11 mouse cellular contexts compared by ENCODE assay signal in the genomic region with DNA sequence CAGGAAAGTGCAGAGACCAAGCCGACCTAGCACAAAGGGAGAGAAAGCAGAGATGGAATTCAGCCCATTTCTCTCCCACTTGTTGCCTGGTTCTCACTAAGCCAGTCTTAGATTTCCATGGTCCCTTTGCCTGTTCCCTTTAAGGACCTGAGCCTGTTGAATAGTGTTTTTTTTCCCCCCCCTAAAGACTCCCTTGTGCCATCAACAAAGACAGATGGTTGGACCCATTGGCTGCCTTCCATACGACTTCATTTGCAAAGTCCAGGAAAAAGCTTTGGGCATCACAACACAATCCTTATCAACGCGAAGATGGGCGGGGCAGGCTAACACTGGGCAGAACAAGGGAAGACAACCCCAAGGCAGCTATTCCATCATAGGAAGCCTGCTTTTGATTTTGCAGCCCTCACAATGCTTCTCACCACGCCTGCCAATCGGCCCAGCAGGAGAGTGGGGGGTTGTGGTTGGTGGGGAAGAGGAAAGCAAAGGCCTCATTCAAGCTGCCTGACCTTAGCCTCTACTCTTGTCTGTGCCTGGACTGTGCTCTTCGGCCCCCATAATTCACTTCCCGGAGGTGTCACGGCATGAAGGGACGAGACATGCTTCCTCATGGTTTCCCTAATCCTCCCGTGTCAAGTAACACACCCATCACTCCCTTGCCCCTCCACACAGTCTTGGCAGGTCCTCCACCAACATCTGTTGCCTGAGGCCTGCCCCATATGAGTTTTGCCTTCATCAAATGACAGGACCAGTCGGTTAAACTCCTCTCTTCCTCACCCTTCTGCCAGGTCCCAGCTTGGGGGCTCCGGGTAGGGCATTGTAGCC. TPM values are rescaled to one million over a fixed set of nuclear protein-coding genes. Genes with fewer than 3 reads are reported as not detected.
DNase-seq lines count a peak whose midpoint lies in the region; ATAC-seq and TF ChIP-seq lines count a peak whose summit lies in the region.
"Had no signal": no experiment of that assay in that cellular context is flagged by ENCODE, and none has a peak within 500 bp of the region (broad histone marks: within the 10 kb centered on the region; RNA-seq: fewer than 3 reads in every experiment).

No protein-coding gene starts in this region.

- no peak for TF ChIP-seq CTCF in gastrocnemius, adult 2 months (IDR thresholded peaks at IDR 0.05)
- TF ChIP-seq CTCF in brain, embryonic 14.5 days (IDR thresholded peaks at IDR 0.05; ENCODE audit: borderline replicate concordance, extremely low read depth, insufficient read depth, insufficient read length), result no peak
- no peak for TF ChIP-seq CTCF in layer of hippocampus, adult 2 months (conservative IDR thresholded peaks at IDR 0.05)
- TF ChIP-seq CTCF in thymus, adult 2 months (IDR thresholded peaks at IDR 0.05; ENCODE audit: borderline replicate concordance, control insufficient read depth, extremely low read depth, insufficient read depth, low read length, poor library complexity), result no peak

- ATAC-seq in hindbrain, embryonic 11.5 days (ENCODE audit: low FRiP score), result peak; percentile 83
- ATAC-seq in midbrain, embryonic 16.5 days, result peak; percentile 83

- H3K27ac ChIP-seq in gastrocnemius, adult 2 months, result no peak overlapping the region
- peak overlapping the region; percentile 24; the same call in 1 of the 2 replicates for H3K27ac ChIP-seq in hindbrain, embryonic 11.5 days (ENCODE audit: low read depth, low read length)
- H3K27ac ChIP-seq in midbrain, embryonic 16.5 days (ENCODE audit: low read length), result 0 out of 2 replicates have a peak overlapping the region, but pooled peaks have one; percentile 23
- no peak overlapping the region for H3K27ac ChIP-seq in layer of hippocampus, adult 2 months
- H3K27ac ChIP-seq in thymus, adult 2 months (ENCODE audit: control insufficient read depth, insufficient read depth, low read length), result no peak overlapping the region
- H3K27ac ChIP-seq: embryonic facial prominence, embryonic 12.5 days had no signal

- H3K27me3 ChIP-seq in hindbrain, embryonic 11.5 days (ENCODE audit: control insufficient read depth, insufficient read depth, low read length), result no peaks in the 10 kb centered on the region
- H3K27me3 ChIP-seq in midbrain, embryonic 16.5 days (ENCODE audit: control insufficient read depth, insufficient read depth, low read depth, low read length), result no peaks in the 10 kb centered on the region
- H3K27me3 ChIP-seq in thymus, adult 2 months (ENCODE audit: control insufficient read depth, insufficient read depth, low read length), result no peaks in the 10 kb centered on the region
- H3K27me3 ChIP-seq: embryonic facial prominence, embryonic 12.5 days had no signal

- H3K4me2 ChIP-seq in hindbrain, embryonic 11.5 days (replicated peaks; ENCODE audit: low read depth, low read length), result no peak overlapping the region
- H3K4me2 ChIP-seq in midbrain, embryonic 16.5 days (ENCODE audit: low read length), result no peak overlapping the region
- H3K4me2 ChIP-seq: embryonic facial prominence, embryonic 12.5 days had no signal

- H3K4me1 ChIP-seq in hindbrain, embryonic 11.5 days (replicated peaks; ENCODE audit: control insufficient read depth, insufficient read depth, low read length), result peaks cover 3% of the 10 kb centered on the region; the same call in 1 of the 2 replicates
- no peaks in the 10 kb centered on the region for H3K4me1 ChIP-seq in midbrain, embryonic 16.5 days (ENCODE audit: control insufficient read depth, insufficient read depth, low read length)
- no peaks in the 10 kb centered on the region for H3K4me1 ChIP-seq in thymus, adult 2 months (replicated peaks; ENCODE audit: control insufficient read depth, insufficient read depth, low read length)

- intact Hi-C loops in gastrocnemius, adult 2 months (cut with DNase I), result no loop called here

- no peak for TF ChIP-seq POLR2A in brain, embryonic 14.5 days (IDR thresholded peaks at IDR 0.05; ENCODE audit: borderline replicate concordance, extremely low read depth, insufficient read depth, insufficient read length, poor library complexity, severe bottlenecking)
- TF ChIP-seq POLR2A in thymus, adult 2 months (IDR thresholded peaks at IDR 0.05; ENCODE audit: control insufficient read depth, extremely low read depth, insufficient read depth, low read length, poor library complexity), result no peak

- H3K36me3 ChIP-seq in hindbrain, embryonic 11.5 days (ENCODE audit: control insufficient read depth, insufficient read depth, low read length), result no peaks in the 10 kb centered on the region
- H3K36me3 ChIP-seq in midbrain, embryonic 16.5 days (ENCODE audit: control insufficient read depth, insufficient read depth, low read length), result no peaks in the 10 kb centered on the region
- H3K36me3 ChIP-seq in thymus, adult 2 months (ENCODE audit: control insufficient read depth, insufficient read depth, low read length), result no peaks in the 10 kb centered on the region
- H3K36me3 ChIP-seq: embryonic facial prominence, embryonic 12.5 days had no signal

- H3K4me3 ChIP-seq in gastrocnemius, adult 2 months, result no peak overlapping the region
- H3K4me3 ChIP-seq in hindbrain, embryonic 11.5 days (ENCODE audit: low read depth, low read length), result no peak overlapping the region
- no peak overlapping the region for H3K4me3 ChIP-seq in midbrain, embryonic 16.5 days (ENCODE audit: low read depth, low read length)
- H3K4me3 ChIP-seq in layer of hippocampus, adult 2 months, result no peak overlapping the region
- H3K4me3 ChIP-seq in thymus, adult 2 months (ENCODE audit: control insufficient read depth, insufficient read depth, low read length), result no peak overlapping the region
- H3K4me3 ChIP-seq: embryonic facial prominence, embryonic 12.5 days had no signal

- WGBS in hindbrain, embryonic 11.5 days, result 20% methylated on average over 14 of the region's 14 CpGs
- WGBS in midbrain, embryonic 16.5 days, result 39% methylated on average over 14 of the region's 14 CpGs
- WGBS in thymus, adult 2 months, result 78% methylated on average over 14 of the region's 14 CpGs

- no peak overlapping the region for H3K9ac ChIP-seq in hindbrain, embryonic 11.5 days (ENCODE audit: low read depth, low read length)
- H3K9ac ChIP-seq in midbrain, embryonic 16.5 days (ENCODE audit: low read depth, low read length), result no peak overlapping the region
- H3K9ac ChIP-seq: embryonic facial prominence, embryonic 12.5 days had no signal

- DNase-seq in gastrocnemius, adult 2 months, result peak; percentile 24
- no peak for DNase-seq in gastrocnemius, adult 8-10 months (ENCODE audit: low spot score in 2 of 2)
- peak; percentile 96 for DNase-seq in brain, embryonic 14.5 days (ENCODE audit: low read depth)
- DNase-seq in hindbrain, embryonic 11.5 days (ENCODE audit: low spot score), result peak; percentile 57
- no peak for DNase-seq in urinary bladder, adult 18-20 months (ENCODE audit: low spot score in 2 of 2)
- no peak for DNase-seq in layer of hippocampus, adult 2 months (ENCODE audit: low spot score in 2 of 2)
- DNase-seq in thymus, adult 2 months, result no peak
- DNase-seq: gastrocnemius, postnatal 36 days had no signal

- H3K9me3 ChIP-seq in hindbrain, embryonic 11.5 days (ENCODE audit: control insufficient read depth, low read length), result no peaks in the 10 kb centered on the region
- no peaks in the 10 kb centered on the region for H3K9me3 ChIP-seq in midbrain, embryonic 16.5 days (replicated peaks; ENCODE audit: control insufficient read depth, low read length, poor library complexity, severe bottlenecking)
- H3K9me3 ChIP-seq: embryonic facial prominence, embryonic 12.5 days had no signal

RNA-seq across cellular contexts. Expression of gene Sox9, which starts 36.0 kb away (rescaled TPM):
- 1 to 10 TPM; 2.3 to 3.4 TPM for total RNA-seq in gastrocnemius, adult 2 months (2021)
- total RNA-seq in gastrocnemius, adult 8-10 months (2022), result 1 to 10 TPM in 3 of 4 experiments, under 1 TPM in 1; 0.92 to 2.2 (median 1.3) TPM
- 24.1 and 33.2 TPM in 2 replicates for polyA plus RNA-seq in brain, embryonic 14.5 days (2012; rRNA removed)
- polyA plus RNA-seq in hindbrain, embryonic 11.5 days (2014; fragmentation: Nextera tagmentation; extraction: Ambion mirVana), result 127 and 137 TPM in 2 replicates
- polyA plus RNA-seq in midbrain, embryonic 16.5 days (2015; fragmentation: Nextera tagmentation; extraction: Ambion mirVana), result 42.4 and 45.9 TPM in 2 replicates
- total RNA-seq in layer of hippocampus, adult 2 months (2021), result 10 to 100 TPM; 27.7 to 31.5 TPM
- 7.1 and 8.5 TPM in 2 replicates for polyA plus RNA-seq in thymus, adult 2 months (2012; rRNA removed)
- total RNA-seq: neutrophil, adult 5-6 weeks had no signal

Comparison
In these comparisons a context has a peak if more than half of its experiments do, and no peak if none do; other contexts are left out.
1. DNase-seq: peak in gastrocnemius, adult 2 months (single experiment), brain, embryonic 14.5 days (single experiment) and hindbrain, embryonic 11.5 days (single experiment); none in gastrocnemius, adult 8-10 months (0 of 2), urinary bladder, adult 18-20 months (0 of 2), layer of hippocampus, adult 2 months (0 of 2) and thymus, adult 2 months (single experiment).
2. H3K27ac ChIP-seq: peak in hindbrain, embryonic 11.5 days (single experiment) and midbrain, embryonic 16.5 days (single experiment); none in gastrocnemius, adult 2 months (single experiment), layer of hippocampus, adult 2 months (single experiment) and thymus, adult 2 months (single experiment).